Mouse (Mus musculus) right cerebral cortex, postnatal 36 days (tissue): Measurements from ENCODE around the gene Sec14l1.

Experiments used
- DNase-seq, 2 experiments: peaks; one replicate each; pipeline ENCODE4 v3.0.0; 2022; ENCODE audit warnings: low spot score in 2 of 2, mixed read lengths in 1 of 2

The Sec14l1 gene

GRCm38 (mm10) chr11:117088271-117088991 lies 26.5 kb upstream of the Sec14l1 start:
- no peak for DNase-seq

- DNase-seq, result no peak
These were observed 25.1 kb upstream of the Sec14l1 start for GRCm38 (mm10) chr11:117089673-117090419.

- no peak for DNase-seq
These were observed 23.6 kb upstream of the Sec14l1 start for GRCm38 (mm10) chr11:117091406-117091805.

- no peak for DNase-seq
These were observed 23.1 kb upstream of the Sec14l1 start for GRCm38 (mm10) chr11:117091845-117092244.

- no peak for DNase-seq
These were observed 22.3 kb upstream of the Sec14l1 start for GRCm38 (mm10) chr11:117092711-117093110.

- no peak for DNase-seq
These were observed 20.9 kb upstream of the Sec14l1 start for GRCm38 (mm10) chr11:117093900-117094552.

- DNase-seq, result no peak
These were observed 20.3 kb upstream of the Sec14l1 start for GRCm38 (mm10) chr11:117094646-117095045.

GRCm38 (mm10) chr11:117097021-117097420 lies 17.9 kb upstream of the Sec14l1 start:
- DNase-seq, result no peak

- DNase-seq, result no peak
These were observed 16.8 kb upstream of the Sec14l1 start for GRCm38 (mm10) chr11:117098155-117098554.

GRCm38 (mm10) chr11:117098784-117099183 lies 16.2 kb upstream of the Sec14l1 start:
- DNase-seq, result no peak

- DNase-seq, result no peak
These were observed 15.6 kb upstream of the Sec14l1 start for GRCm38 (mm10) chr11:117099372-117099771.

- peak in 1 of 2 experiments; percentile 76 for DNase-seq
These were observed 13.5 kb upstream of the Sec14l1 start for GRCm38 (mm10) chr11:117101351-117101921.

- peak in 1 of 2 experiments; percentile 71 for DNase-seq
These were observed 12.8 kb upstream of the Sec14l1 start for GRCm38 (mm10) chr11:117101925-117102717.

GRCm38 (mm10) chr11:117103523-117103922 lies 11.4 kb upstream of the Sec14l1 start:
- DNase-seq, result no peak

- peak in 1 of 2 experiments; percentile 76 for DNase-seq
These were observed 10.8 kb upstream of the Sec14l1 start for GRCm38 (mm10) chr11:117104044-117104757.

GRCm38 (mm10) chr11:117105315-117105714 lies 9.7 kb upstream of the Sec14l1 start:
- no peak for DNase-seq

GRCm38 (mm10) chr11:117105850-117106249 lies 9.1 kb upstream of the Sec14l1 start:
- DNase-seq, result peak in 1 of 2 experiments; percentile 72

- DNase-seq, result no peak
These were observed 8.2 kb upstream of the Sec14l1 start for GRCm38 (mm10) chr11:117106633-117107334.

GRCm38 (mm10) chr11:117107837-117108236 lies 7.1 kb upstream of the Sec14l1 start:
- no peak for DNase-seq

GRCm38 (mm10) chr11:117108595-117108994 lies 6.4 kb upstream of the Sec14l1 start:
- DNase-seq, result no peak
